Mouse (Mus musculus) layer of hippocampus, adult 18-20 months (tissue): ENCODE measurements at regions not wholly inside any gene's neighbourhood (a gene's known extent, or its start where the extent isn't known, plus 50 kb on each side); places are given as distances from the start of the nearest gene placed in this dataset.

ENCODE experiments used
- DNase-seq, 2 experiments: peaks; one replicate each; pipeline ENCODE4 v3.0.0; 2022; ENCODE audit warnings: low spot score in 2 of 2

DNA sequence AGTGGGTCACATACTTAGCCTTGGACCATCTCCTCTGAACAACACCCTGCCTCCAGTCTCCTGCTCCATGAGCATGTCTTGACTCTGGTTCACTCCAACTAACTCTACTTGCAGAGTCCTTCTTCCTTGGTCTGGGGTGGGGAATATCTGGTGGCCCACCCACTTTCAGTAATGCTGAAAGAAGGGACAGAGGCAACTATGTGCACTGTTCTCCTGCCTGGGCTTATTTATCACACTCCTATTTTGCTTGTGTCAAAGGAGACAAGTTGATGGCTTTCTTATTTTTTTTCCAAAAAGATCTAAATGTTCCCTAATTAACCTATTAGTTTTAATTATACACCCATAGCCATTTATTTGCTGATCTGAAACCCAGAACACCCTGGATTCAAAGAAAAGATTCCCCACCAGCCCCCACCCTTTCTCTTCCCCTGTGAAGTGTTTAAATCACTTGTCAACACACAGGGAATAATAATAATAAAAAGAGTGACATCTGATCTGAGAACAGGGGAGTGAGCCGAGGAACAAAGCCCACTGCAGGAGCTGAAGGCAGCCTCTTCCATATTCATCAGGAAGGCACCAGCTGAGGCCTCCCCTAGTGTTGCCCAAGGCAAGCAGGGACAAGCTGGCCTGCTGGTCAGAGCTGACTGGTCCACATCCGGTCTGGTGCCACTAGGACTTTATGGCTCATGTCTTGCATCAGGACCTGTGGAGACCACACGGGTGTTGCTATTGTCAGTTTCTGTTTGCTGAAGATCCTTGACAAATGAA, 80.8 kb upstream of the Ncam1 start:
- DNase-seq: no peak

DNA sequence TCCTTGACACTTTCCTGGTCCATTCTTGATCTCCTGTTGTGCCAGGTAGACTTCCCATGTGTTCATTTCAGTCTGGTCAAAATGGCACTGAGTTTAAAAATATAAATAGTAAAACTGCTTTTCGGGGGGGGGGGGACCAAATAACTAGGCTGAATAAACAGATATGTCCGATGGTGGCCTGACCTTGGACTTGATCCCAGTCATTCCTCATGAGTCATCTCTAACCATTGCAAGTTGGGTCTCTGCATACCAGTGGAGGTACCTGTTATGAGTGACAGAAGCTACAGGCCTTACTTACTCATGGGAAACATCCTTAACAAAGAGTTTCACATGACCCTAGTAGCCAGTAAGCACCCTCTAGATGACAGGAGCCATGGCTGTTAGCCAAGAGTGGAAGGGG, 76.2 kb upstream of the Ncam1 start:
- DNase-seq: no peak

DNA sequence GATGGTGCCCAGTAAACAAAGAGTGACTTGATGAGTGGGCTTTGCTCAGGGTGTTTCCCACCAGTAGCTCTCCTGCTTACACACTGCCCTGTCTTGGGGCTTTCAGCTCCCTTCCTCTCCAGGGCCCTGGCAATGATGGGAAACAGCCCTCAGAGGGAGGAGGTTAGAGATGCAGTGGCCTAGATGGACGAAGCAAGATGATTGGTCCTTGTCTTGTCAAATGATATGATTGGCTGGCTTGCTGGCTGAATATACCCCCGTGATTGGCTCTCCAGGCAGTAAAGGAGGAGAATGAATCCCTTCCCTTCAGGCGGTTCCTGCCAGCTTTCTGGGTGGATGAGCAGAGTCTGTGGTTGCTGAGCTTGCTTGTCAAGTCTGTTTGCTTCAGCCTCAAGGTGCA, 74.8 kb upstream of the Ncam1 start:
- DNase-seq: peak; percentile 61 to 76

DNA sequence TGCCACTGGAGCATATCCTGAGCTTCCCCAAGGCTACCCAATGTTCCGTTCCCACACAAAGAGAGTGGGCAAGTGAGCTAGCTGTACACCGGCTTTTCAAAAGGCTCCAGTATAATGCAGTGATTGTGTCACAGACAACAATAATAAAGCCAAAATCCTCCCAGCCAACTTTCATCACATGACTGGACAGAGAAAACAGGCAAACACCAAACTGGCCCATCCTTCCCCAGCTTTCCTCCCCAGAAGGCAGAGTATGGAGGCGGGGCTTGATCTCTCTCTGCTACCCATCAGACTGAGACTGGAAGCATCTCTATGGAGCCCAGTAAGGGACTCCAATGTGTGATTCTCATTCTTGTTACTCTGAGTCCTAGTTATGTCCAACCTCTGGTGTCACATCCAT, 52.8 kb upstream of the Ncam1 start:
- peak; percentile 6 to 57 for DNase-seq

DNA sequence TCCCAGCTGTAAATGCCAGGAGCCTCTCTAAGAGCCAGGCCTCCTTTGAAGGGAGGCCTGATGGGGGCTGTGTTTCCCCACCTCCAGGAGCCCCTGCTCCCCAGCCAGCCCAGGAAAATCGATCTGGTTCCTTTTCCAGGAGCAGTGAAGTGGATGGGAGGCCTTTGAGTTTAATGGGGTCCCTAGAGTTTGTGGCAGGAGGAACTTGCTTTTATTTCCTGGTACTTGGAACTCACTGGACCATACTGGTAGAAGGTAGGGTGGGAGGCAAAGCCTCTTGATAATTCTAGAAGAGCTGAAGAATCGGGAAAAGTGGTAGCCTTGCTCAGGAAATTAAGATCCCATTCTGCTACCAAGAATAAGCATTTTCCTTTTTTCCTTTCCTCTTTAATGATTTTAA, 50.7 kb upstream of the Ncam1 start:
- no peak for DNase-seq

DNA sequence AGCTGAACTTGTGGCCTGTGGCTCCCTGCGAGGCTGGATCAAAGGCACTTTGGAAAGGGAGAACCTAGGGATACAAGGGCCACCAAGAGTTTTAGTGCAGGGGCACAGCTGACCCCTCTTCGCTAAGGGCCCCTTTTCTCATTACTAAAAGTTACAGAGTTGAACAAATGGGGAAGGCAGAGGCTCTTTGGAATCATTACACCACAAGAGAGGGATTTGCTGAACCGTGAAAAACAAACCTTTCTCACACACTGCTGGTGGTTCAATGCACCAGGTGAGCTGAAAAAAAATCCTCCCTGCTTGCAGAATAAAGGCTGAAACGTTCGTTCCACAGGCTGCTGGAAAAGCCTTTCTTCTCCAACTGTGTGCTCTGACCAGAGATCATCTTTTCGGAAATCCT, 50.2 kb upstream of the Ncam1 start:
- DNase-seq: no peak
